Comparison of ENCODE assay signal across 28 mouse cellular contexts in the genomic region with DNA sequence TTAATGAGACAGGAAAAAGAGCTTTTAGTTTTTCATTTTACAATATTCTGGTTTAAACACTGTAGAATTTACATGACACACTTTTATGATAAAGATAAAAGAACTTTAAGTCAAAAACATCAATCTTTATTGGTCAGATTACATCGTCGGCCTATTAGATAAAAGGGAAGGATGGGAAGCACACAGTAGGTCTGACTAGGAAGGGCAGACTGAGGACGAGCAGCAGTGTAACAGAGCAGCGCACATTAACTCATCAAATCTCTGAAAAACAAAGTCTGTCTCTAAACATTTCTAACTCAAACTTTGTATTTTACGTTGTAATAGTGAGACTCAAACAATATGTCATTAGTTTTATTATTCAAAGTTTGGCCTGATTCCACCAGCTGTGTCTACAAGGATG.
"Had no signal": no experiment of that assay in that cellular context is flagged by ENCODE, and none has a peak within 500 bp of the region (broad histone marks: within the 10 kb centered on the region; RNA-seq: fewer than 3 reads in every experiment).

No protein-coding gene starts in this region.

- H3K9ac ChIP-seq: embryonic facial prominence, embryonic 12.5 days; embryonic facial prominence, embryonic 13.5 days; embryonic facial prominence, embryonic 15.5 days; forebrain, embryonic 12.5 days; forebrain, embryonic 13.5 days; forebrain, embryonic 15.5 days; forebrain, postnatal 0 days had no signal

- DNase-seq: cerebellum, adult 8-10 months; cerebellum, adult 9-10 months; cerebellum, adult 9-11 months; cerebellum, postnatal 10 days; cerebellum, postnatal 14 days; cerebellum, postnatal 25 days; cerebellum, postnatal 36 days; embryo, embryonic 11 days; forebrain, postnatal 0 days; gastrocnemius, adult 2 months; gastrocnemius, postnatal 10 days; gastrocnemius, postnatal 14 days; gastrocnemius, postnatal 25 days; gastrocnemius, postnatal 36 days; heart, adult 11 months; heart, adult 18-20 months; heart, adult 2 months had no signal

- H3K27me3 ChIP-seq: embryonic facial prominence, embryonic 12.5 days; embryonic facial prominence, embryonic 13.5 days; embryonic facial prominence, embryonic 15.5 days; forebrain, embryonic 12.5 days; forebrain, embryonic 13.5 days; forebrain, embryonic 15.5 days had no signal

- H3K27ac ChIP-seq: embryonic facial prominence, embryonic 10.5 days; embryonic facial prominence, embryonic 12.5 days; embryonic facial prominence, embryonic 13.5 days; embryonic facial prominence, embryonic 15.5 days; forebrain, embryonic 10.5 days; forebrain, embryonic 12.5 days; forebrain, embryonic 13.5 days; forebrain, embryonic 15.5 days; gastrocnemius, adult 2 months; heart, adult 2 months had no signal

- ATAC-seq: forebrain, embryonic 13.5 days; forebrain, embryonic 14.5 days; forebrain, embryonic 15.5 days; forebrain, embryonic 16.5 days; forebrain, postnatal 0 days had no signal

- H3K4me1 ChIP-seq: embryonic facial prominence, embryonic 10.5 days; embryonic facial prominence, embryonic 12.5 days; embryonic facial prominence, embryonic 13.5 days; embryonic facial prominence, embryonic 15.5 days; forebrain, embryonic 10.5 days; forebrain, embryonic 12.5 days; forebrain, embryonic 13.5 days; forebrain, embryonic 15.5 days had no signal

- H3K4me3 ChIP-seq: embryonic facial prominence, embryonic 10.5 days; embryonic facial prominence, embryonic 12.5 days; embryonic facial prominence, embryonic 13.5 days; embryonic facial prominence, embryonic 15.5 days; erythroblast, embryonic 14.5 days; forebrain, embryonic 10.5 days; forebrain, embryonic 12.5 days; forebrain, embryonic 13.5 days; forebrain, embryonic 15.5 days; gastrocnemius, adult 2 months; heart, adult 2 months had no signal

- H3K9me3 ChIP-seq: embryonic facial prominence, embryonic 10.5 days; embryonic facial prominence, embryonic 12.5 days; embryonic facial prominence, embryonic 13.5 days; embryonic facial prominence, embryonic 15.5 days; forebrain, embryonic 10.5 days; forebrain, embryonic 12.5 days; forebrain, embryonic 13.5 days; forebrain, embryonic 15.5 days had no signal

- H3K4me2 ChIP-seq: embryonic facial prominence, embryonic 12.5 days; embryonic facial prominence, embryonic 13.5 days; embryonic facial prominence, embryonic 15.5 days; forebrain, embryonic 12.5 days; forebrain, embryonic 13.5 days; forebrain, embryonic 15.5 days had no signal
